Mouse (Mus musculus) cerebellum, adult 8-10 months (tissue): ENCODE data around the gene Cuedc2.

Source experiments
- DNase-seq: peaks from one replicate; pipeline ENCODE4 v3.0.0; 2022

Gene Cuedc2

DNA sequence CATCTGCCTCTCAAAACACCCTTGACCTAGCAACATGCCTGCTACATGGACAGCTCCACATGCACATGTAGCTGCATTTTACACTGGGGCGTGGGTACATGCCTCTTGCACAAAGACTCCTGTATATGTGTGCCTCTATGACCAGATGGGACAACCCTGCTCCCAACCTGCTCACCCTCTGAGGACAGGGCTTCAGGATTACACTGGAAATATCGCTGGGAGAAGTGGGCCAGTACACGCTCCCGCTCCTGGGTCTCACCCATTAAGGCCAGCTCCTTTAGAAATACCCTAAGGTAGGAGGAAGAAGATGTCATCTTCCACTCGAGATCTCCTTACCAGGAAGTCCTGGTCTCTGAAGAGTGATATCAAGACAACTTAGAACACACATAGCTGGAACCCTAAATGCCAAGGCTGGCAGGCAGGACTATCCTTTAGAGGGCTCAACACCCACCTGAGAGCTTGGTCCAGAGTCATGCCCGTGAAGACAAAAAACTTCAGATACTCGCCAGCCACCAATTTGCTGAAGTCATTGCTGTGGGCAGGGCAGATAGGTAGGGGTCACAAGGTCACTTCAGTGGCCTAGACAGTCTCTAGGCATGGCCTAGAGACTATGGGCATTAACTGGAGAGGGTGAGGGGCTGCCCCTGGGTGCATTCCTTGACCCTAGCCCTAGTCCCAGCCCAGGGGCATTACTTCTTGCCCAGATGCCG lies 18.3 kb downstream of the Cuedc2 start:
- DNase-seq: peak; percentile 37

DNA sequence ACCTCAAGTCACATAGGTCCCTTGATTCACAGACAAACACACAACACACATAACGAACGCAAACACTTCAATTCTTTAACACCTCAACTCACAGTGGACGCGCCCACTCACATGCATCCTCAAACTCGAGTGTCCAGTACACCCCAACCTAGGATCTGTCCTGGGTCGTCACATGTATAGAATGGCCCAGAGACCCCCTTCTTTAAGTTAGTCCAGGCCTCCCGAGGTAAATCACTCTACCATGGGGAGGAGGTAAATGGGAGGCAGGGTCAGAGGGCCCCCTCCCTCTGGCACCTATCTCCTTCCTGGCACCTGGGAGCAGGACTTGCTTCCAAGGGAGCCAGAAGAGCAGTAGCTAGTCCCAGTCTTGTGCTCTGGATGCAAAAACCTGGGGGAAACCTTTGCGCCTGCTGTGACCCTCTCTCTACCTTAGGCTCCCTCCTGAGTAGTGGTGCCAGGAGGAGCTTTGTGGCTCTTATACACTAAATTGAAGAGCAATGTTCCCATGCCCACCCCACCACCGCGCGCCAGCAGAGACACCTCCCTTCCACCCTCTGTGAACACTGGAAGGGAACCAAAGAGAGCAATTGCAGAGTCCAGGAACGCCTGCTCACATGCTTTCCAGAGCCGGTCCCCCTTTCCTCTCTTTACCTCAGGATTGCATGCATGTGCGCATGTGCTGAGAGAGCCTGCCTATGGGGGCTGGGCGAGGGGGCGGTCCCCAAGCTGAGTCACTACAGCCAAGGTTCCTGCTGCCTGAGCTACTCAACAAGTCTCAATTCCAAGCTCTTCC lies 19.7 kb downstream of the Cuedc2 start:
- peak; percentile 72 for DNase-seq

DNA sequence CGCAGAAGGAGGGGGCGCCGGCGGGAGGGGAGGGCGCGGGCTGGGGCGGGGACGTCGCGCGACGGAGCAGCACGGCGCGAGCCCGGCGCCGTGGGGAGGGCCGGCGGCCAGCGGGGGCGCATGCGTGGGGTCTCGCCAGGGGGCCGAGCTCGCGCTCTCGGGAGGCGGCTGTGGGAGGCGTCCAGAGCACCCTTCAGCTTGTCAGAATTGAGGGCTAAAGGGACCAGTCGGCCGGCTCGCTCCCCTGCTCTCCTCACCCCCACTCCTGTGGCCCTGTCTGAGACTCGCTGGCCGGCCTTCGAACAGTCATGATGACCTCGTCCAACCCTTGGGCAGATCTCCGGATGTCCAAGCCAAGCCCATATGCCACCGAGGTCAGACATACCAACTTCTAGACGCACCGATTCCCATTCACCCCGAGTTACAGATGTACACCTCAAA lies 20.5 kb downstream of the Cuedc2 start:
- peak; percentile 48 for DNase-seq

GRCm38 (mm10) chr19:46317546-46317885 lies 21.0 kb downstream of the Cuedc2 start:
- DNase-seq: peak; percentile 38

DNA sequence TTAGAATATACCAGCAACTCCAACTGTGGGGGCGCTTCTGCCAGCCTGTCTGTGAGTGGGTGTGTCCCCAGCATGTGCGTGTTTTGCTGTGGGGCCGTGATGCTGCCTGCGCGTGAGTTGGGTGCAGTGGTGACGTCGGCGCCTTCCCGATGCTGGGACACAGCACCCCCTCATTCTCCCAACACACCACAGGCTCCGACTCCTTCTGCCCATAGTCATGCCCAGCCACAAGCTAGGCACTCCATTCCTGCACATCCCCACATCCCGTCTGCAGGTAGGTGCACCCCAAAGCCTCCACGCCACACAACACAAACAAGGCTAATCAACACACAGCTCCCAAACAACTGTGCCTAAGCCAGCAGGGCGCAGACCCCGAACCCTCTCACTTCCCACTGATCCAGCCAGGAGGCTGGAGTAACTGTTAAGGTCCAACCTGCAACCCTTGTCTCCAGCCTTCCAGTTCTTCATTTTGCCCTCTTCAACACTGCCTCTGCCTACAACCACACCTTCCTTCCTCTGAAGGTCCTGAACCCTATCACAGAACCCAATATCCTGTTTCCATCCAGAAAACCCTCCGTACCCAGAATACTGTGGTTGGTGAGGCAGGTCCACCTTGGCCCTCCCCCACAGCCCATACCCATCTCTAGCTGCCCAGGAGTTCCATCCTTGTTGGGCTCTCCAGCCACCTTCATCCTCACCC lies 21.5 kb downstream of the Cuedc2 start:
- DNase-seq: peak; percentile 28

DNA sequence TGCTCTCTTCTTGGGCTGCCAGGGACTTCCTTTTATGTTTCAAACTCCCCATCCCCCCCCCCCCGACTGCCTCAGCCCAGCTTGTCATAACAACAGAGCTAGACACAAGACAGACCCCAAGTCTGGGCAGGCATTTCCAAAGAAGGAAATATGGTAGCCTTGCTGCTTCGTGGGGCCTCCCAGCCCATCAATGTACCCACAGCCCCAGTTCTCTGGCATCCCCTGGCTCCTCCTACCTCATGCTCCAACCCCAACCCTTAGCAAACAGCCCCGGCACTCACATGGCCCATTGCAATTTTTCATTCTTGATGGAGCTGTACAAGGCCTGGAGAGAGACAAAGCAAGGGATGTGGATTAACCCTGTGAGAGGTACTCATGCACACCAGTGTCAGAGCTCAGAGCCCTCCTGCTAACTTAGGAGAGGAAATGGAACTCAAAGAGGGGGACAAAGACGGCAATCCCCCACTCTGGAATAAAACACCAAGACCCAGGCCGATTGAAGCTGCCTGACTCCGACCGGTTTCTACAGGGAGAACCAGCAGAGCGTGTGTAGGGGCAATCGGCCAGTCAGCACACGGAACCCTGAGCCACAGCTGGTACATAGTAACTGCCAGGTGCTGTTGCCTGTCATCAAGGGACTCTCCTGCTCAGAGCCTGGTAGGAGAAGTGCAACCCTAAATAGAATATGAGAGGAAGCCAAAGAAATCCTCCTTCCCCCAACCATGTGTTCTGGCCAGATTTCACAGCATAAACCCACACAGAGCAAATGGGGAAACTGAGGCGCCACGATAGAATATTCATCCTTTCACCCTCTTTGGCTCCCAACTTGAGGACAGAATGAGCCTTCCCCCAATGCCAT lies 22.5 kb downstream of the Cuedc2 start:
- DNase-seq: peak; percentile 15

GRCm38 (mm10) chr19:46314872-46315742 lies 23.4 kb downstream of the Cuedc2 start:
- DNase-seq: peak; percentile 13

DNA sequence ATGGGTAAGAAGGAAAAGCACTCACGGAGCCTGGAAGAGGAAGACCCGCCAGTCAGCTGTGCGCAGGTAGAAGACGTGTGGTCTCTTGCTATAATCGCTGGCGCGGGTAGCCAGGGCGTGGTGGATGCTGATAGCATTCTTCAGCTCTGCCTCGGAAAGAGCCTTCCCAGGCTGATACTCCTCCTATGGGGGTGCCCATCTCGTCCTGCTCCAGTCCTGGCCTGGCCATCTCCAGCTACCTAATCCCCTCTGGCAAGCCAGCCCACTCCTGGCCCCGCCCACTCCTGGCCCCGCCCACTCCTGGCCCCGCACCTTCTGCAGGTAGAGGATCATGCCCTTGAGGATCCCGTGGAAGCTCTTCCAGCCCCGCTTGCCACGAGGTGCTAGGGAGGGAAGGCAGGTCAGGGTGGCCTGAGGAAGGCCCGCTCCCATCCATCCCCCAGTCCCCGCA lies 24.3 kb downstream of the Cuedc2 start:
- DNase-seq: peak; percentile 43

DNA sequence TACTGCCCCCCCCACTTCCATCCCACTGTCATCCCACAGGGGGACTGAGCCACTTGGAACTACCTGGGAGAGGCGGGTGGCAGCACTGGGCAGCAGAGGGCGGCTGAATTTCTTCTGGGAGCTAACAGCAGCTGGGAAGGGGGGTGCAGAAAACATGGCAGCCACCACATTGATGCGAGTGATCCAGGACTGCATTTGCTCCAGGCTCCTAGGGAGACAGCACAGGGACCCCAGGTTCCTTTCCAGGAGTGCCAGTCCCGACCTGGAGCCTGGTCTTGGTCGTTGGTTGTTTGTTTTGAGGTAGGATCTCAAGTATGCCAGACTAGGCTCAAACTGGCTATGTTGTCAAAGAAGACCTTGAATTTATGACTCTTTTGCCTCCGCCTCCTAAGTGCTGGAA lies 24.9 kb downstream of the Cuedc2 start:
- DNase-seq: no peak

- no peak for DNase-seq
These were observed 25.4 kb downstream of the Cuedc2 start for GRCm38 (mm10) chr19:46313116-46313515.

DNA sequence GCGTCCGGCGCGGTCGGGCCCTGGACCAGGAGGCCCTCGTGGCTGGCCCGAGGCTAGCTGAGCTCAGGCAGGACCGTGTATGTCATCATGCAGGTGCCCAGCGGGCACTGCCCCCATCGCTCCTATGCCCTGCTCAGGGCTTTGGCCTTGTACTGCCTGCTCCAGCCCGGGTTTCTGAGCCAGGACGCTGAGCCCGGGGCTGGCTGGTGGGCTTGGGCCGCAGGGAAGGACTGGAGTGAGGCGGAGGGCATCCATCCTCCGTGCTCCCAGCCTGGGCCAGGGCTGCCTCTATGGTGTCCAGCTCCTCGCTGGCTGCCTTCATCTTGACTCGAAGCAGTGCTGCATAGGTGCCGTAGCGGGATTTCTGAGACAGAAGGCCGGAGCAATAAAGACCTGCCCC lies 25.9 kb downstream of the Cuedc2 start:
- DNase-seq: peak; percentile 16

DNA sequence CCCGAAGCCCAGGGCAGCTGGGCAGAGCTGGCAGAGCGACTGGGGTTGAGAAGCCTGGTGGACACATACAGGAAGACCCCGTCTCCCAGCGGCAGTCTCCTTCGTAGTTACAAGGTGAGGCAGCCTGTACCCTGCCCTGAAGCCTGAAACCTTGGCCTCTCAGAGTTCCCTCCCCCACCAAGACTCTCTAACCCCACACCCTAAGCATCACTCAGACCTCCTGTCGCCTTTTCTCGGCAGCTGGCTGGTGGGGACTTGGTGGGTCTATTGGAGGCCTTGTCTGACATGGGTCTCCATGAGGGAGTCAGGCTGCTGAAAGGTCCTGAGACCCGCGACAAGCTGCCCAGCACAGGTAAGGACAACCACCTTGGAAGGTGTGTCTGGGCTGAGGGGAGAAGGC lies 27.2 kb downstream of the Cuedc2 start:
- DNase-seq: peak; percentile 16

DNA sequence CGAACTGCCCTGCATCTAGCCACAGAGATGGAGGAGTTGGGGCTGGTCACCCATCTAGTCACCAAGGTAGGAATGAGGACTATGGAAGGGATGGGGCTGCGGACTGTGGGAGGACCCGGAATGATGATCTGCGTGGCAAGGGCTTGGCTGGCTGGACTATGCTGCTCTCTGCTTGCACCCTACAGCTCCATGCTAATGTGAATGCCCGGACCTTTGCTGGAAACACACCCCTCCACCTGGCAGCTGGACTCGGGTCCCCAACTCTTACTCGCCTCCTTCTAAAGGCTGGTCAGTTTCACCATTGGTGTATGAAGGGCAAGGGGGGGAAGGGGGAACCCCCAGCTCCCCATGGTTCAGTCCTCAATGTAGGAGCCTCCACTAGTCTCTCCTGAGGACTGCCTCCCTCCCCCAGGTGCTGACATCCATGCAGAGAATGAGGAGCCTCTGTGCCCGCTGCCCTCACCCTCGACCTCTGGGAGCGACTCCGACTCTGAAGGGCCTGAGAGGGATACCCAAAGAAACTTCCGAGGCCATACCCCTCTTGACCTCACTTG lies 28.1 kb downstream of the Cuedc2 start:
- peak; percentile 16 for DNase-seq

DNA sequence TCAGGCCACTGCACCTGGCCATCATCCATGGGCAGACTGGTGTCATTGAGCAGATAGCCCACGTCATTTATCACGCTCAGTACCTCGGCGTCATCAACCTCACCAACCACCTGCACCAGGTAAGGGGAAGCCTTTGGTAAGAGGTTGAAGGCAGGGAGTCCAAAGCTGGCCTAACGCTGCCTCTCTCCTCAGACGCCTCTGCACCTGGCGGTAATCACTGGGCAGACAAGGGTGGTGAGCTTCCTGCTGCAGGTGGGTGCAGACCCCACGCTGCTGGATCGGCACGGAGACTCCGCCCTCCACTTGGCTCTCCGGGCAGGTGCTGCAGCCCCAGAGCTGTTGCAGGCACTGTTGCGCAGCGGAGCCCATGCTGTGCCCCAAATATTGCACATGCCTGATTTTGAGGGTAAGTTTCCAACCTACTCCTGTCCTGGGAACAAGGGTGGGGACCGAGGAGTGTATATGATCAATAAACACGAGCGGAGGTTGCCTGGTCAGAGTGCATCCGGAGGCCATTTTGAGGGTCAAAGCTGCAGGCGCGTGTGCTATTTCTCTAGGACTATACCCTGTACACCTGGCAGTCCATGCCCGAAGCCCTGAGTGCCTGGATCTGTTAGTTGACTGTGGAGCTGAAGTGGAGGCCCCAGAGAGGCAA lies 28.7 kb downstream of the Cuedc2 start:
- peak; percentile 33 for DNase-seq

- DNase-seq: peak; percentile 89
These were observed 29.6 kb downstream of the Cuedc2 start for GRCm38 (mm10) chr19:46308706-46309435.

DNA sequence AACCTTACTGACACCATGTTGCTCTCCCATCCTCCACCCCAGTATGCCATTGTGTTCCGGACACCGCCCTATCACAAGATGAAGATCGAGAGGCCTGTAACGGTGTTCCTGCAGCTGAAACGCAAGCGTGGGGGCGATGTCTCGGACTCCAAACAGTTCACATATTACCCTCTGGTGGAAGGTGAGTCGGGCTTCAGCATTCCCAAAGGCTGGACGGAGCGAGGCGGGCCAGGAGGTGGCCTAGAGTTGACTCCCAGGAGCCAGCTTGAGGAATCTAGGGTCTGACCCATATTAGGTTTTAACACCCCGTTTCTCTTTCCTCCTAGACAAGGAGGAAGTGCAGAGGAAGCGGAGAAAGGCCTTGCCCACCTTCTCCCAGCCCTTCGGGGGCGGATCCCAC lies 30.2 kb downstream of the Cuedc2 start:
- DNase-seq: peak; percentile 32

- DNase-seq: peak; percentile 19
These were observed 30.7 kb downstream of the Cuedc2 start for GRCm38 (mm10) chr19:46307781-46308180.

- DNase-seq: no peak
These were observed 31.7 kb downstream of the Cuedc2 start for GRCm38 (mm10) chr19:46306751-46307289.

- DNase-seq: no peak
These were observed 32.3 kb downstream of the Cuedc2 start for GRCm38 (mm10) chr19:46306268-46306610.
